Mouse (Mus musculus): ENCODE measurements around the gene Kif18b.
A peak's percentile ranks its signal among the peaks of the same experiment; 100 is the strongest.

Gene Kif18b

GRCm38 (mm10) chr11:102924557-102925350 lies at the start of gene Kif18b:
Gene Kif18b (minus strand): TSS chr11:102925124.
- DNase-seq: peak; percentile 96

- no peak for DNase-seq
Measured at GRCm38 (mm10) chr11:102972326-102972725, 47.4 kb upstream of the Kif18b start.

- no peak for DNase-seq
Measured at GRCm38 (mm10) chr11:102971604-102972003, 46.7 kb upstream of the Kif18b start.

GRCm38 (mm10) chr11:102964547-102965091 lies 39.7 kb upstream of the Kif18b start:
- DNase-seq: no peak

- DNase-seq: no peak
Measured at GRCm38 (mm10) chr11:102963855-102964546, 39.1 kb upstream of the Kif18b start.

- DNase-seq: no peak
Measured at GRCm38 (mm10) chr11:102963246-102963854, 38.4 kb upstream of the Kif18b start.

- DNase-seq: no peak
Measured at GRCm38 (mm10) chr11:102962861-102963245, 37.9 kb upstream of the Kif18b start.

GRCm38 (mm10) chr11:102961082-102961481 lies 36.2 kb upstream of the Kif18b start:
- no peak for DNase-seq

- DNase-seq: no peak
Measured at GRCm38 (mm10) chr11:102958870-102959269, 33.9 kb upstream of the Kif18b start.

- DNase-seq: no peak
Measured at GRCm38 (mm10) chr11:102958431-102958830, 33.5 kb upstream of the Kif18b start.

GRCm38 (mm10) chr11:102957692-102958091 lies 32.8 kb upstream of the Kif18b start:
- DNase-seq: no peak

- no peak for DNase-seq
Measured at GRCm38 (mm10) chr11:102956962-102957614, 32.2 kb upstream of the Kif18b start.

GRCm38 (mm10) chr11:102952922-102953321 lies 28.0 kb upstream of the Kif18b start:
- no peak for DNase-seq

GRCm38 (mm10) chr11:102948043-102948961 lies 23.4 kb upstream of the Kif18b start:
- no peak for DNase-seq

GRCm38 (mm10) chr11:102946992-102947343 lies 22.0 kb upstream of the Kif18b start:
- DNase-seq: no peak

- peak; percentile 67 for DNase-seq
Measured at GRCm38 (mm10) chr11:102946265-102946991, 21.5 kb upstream of the Kif18b start, which contains the start of gene C1ql1. Gene C1ql1 (minus strand): TSS chr11:102946688.

GRCm38 (mm10) chr11:102945306-102946264 lies 20.7 kb upstream of the Kif18b start:
- no peak for DNase-seq

GRCm38 (mm10) chr11:102941236-102941635 lies 16.3 kb upstream of the Kif18b start:
- DNase-seq: no peak

GRCm38 (mm10) chr11:102939024-102939675 lies 14.2 kb upstream of the Kif18b start:
- no peak for DNase-seq

All from right cerebral cortex, postnatal 14 days (tissue).